Mouse (Mus musculus) hindbrain, embryonic 15.5 days (tissue): Measurements from ENCODE around the gene Syna. TPM values are rescaled to one million over a fixed set of nuclear protein-coding genes. Genes with fewer than 3 reads are reported as not detected.
A peak's percentile ranks its signal among the peaks of the same experiment; 100 is the strongest.

Experiments used
- ATAC-seq: fragments of 200-750 bp; cut with Nextera tagmentation; 2 replicates; pipeline ENCODE4 v1.8.0; 2017; ENCODE audit warnings: low read depth, moderate number of reproducible peaks, moderate TSS enrichment; ENCODE audit not compliant: low FRiP score
- H3K27ac ChIP-seq: fragments of 300-500 bp; sonication (generic); replicated peaks from 2 replicates; pipeline ENCODE4 v1.5.1; 2015; ENCODE audit warnings: mild to moderate bottlenecking, inconsistent platforms
- H3K27me3 ChIP-seq: fragments of 300-500 bp; sonication (generic); 2 replicates; pipeline ENCODE4 v1.6.1; 2015; ENCODE audit warnings: control low read depth, inconsistent platforms
- H3K36me3 ChIP-seq: fragments of 300-500 bp; sonication (generic); 2 replicates; pipeline ENCODE4 v1.6.1; 2015; ENCODE audit warnings: control low read depth, inconsistent platforms
- H3K4me1 ChIP-seq: fragments of 300-500 bp; sonication (generic); replicated peaks from 2 replicates; pipeline ENCODE4 v1.6.1; 2015; ENCODE audit warnings: control low read depth, inconsistent platforms
- H3K4me2 ChIP-seq: fragments of 300-500 bp; sonication (generic); 2 replicates; pipeline ENCODE4 v1.6.1; 2015; ENCODE audit warnings: moderate library complexity, mild to moderate bottlenecking, inconsistent platforms
- H3K4me3 ChIP-seq: fragments of 300-500 bp; sonication (generic); 2 replicates; pipeline ENCODE4 v1.5.1; 2015; ENCODE audit warnings: mild to moderate bottlenecking, inconsistent platforms
- H3K9ac ChIP-seq: fragments of 300-500 bp; sonication (generic); 2 replicates; pipeline ENCODE4 v1.6.1; 2015; ENCODE audit warnings: inconsistent platforms
- H3K9me3 ChIP-seq: fragments of 300-500 bp; sonication (generic); 2 replicates; pipeline ENCODE4 v1.6.1; 2016; ENCODE audit warnings: control low read depth, inconsistent platforms
- WGBS: fragments of 180-500 bp; shearing (Covaris S2); methylation state at CpG from one replicate; pipeline ENCODE4 v1.1.7; 2015; 5-methylcytosine and 5-hydroxymethylcytosine counted together
- polyA plus RNA-seq: library from polyadenylated mRNA; unstranded; fragments of >200 nt; fragmentation: Nextera tagmentation; extraction: Ambion mirVana; gene quantifications from 2 replicates; pipeline ENCODE4 v1.2.1, GENCODE M21; 2015

Gene Syna
- polyA plus RNA-seq, 1 experiment from 2014 or later, result 0.88 TPM

DNA sequence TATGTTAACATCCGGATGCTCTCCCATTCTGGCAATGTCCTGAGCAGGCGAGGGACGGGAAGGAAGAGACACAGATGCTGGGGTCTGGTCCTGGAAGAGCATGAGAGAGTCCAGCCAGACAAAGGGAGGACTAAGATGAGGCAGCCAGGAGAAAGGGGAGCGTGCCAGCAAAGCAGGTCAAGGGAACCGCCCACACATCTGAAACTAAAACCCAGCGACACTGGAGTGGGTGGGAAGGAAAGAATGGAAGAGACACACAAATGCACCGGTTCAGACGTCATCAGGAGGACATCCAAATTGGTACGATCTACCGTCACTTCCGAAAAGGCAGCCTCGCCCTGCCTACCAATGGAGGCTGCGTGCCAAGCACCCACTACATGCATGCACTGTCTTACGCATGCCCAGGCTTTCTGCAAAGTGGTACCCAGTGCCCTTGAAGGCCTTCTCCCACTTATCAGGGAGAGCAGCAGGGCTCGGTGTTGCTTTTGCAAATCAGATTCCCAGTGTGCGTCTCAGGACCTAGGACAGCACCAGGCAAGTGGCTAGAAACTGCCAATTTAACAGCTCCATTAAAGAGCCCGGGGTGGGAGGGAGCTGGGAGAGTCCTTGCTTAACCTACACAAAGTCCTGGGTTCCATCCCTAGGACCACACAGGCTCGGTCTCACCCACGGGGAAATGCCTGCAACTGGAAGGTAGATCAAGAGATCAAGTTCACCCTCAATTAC lies 15.3 kb downstream of the Syna start:
- 55% methylated on average over 19 of the region's 19 CpGs for WGBS
- Histone ChIP-seq H3K9ac (no peak overlapping the region), H3K27me3 (no peaks in the 10 kb centered on the region), H3K4me1 (peaks cover 75% of the 10 kb centered on the region), H3K36me3 (no peaks in the 10 kb centered on the region), H3K27ac (no peak overlapping the region), H3K4me3 (no peak overlapping the region), H3K4me2 (no peak overlapping the region), H3K9me3 (no peaks in the 10 kb centered on the region)
- no peak for ATAC-seq

DNA sequence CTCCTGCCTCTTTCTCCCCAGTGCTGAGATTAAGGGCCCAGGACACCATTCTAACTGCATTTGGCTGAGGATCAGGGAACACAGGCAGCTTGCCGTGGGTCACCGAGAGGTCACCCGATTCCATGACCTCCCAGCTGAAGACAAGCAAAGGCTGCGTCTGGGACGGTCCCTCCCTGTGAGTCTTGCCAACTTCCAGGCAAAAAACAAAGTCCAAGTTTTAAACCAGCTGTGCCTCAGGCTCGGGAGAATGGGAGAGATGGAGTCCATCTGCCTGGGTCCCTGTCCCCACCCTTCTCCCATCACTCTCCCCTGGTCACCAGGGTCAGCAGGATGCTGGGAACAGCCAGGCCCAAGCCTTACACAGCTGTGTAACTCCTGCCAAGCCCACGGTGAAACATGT lies 18.3 kb downstream of the Syna start:
- H3K4me3 ChIP-seq, result no peak overlapping the region
- no peaks in the 10 kb centered on the region for H3K9me3 ChIP-seq
- no peak overlapping the region for H3K9ac ChIP-seq
- H3K27me3 ChIP-seq, result no peaks in the 10 kb centered on the region
- peaks cover 51% of the 10 kb centered on the region for H3K4me1 ChIP-seq
- no peak overlapping the region for H3K4me2 ChIP-seq
- ATAC-seq, result no peak
- H3K36me3 ChIP-seq, result peaks cover 9% of the 10 kb centered on the region; the same call in 1 of the 2 replicates
- WGBS, result 29% methylated on average over 7 of the region's 7 CpGs
- 0 out of 2 replicates have a peak overlapping the region, but pooled peaks have one; percentile 13 for H3K27ac ChIP-seq

DNA sequence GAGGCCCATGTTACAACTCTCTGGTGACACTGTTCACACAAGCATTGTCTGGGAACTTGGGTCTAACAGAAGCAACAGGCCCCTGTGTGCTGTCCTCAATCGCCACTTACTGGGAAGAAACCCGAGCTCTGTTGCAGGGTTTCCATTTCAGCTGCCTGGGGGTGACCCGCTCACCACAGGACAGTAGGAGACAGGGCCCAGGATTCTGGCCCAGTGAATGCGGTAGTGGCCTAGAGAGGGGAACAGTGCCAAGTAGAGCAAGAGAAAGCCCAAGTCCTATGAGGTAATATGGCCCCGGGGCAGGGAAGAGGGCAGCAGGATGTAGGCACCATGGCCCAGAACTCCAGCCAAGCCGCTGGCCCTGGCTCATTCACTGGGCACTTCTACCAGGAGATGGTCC lies 19.1 kb downstream of the Syna start:
- H3K27ac ChIP-seq, result peak overlapping the region; percentile 27
- H3K4me3 ChIP-seq, result no peak overlapping the region
- no peak for ATAC-seq
- no peaks in the 10 kb centered on the region for H3K9me3 ChIP-seq
- no peak overlapping the region for H3K4me2 ChIP-seq
- H3K4me1 ChIP-seq, result peaks cover 45% of the 10 kb centered on the region
- H3K9ac ChIP-seq, result no peak overlapping the region
- H3K27me3 ChIP-seq, result no peaks in the 10 kb centered on the region
- WGBS, result 82% methylated on average over 6 of the region's 6 CpGs
- H3K36me3 ChIP-seq, result peaks cover 9% of the 10 kb centered on the region; the same call in 1 of the 2 replicates

DNA sequence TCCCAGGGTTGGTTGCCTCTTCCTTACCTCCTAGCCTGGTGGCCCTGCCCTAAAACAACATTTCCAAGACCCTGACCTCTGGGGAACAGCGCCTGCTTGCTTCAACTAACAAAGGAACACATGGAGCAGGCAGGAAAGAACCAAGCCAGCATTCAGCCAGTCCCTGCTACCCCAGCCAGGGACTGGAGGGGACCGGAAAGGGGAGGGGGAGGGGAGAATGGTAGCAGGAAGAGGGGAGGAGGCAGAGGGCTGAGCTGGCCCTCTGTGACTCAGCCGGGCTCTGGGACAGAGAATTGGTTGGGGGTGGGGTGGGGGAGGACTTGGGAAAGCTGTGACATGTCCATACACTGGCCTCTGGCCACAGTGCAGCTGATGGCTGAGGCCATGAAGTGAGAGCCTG lies 20.1 kb downstream of the Syna start:
- Histone ChIP-seq H3K9me3 (no peaks in the 10 kb centered on the region), H3K36me3 (peaks cover 15% of the 10 kb centered on the region), H3K27ac (peak overlapping the region; percentile 74), H3K27me3 (no peaks in the 10 kb centered on the region), H3K4me3 (no peak overlapping the region), H3K4me1 (peaks cover 43% of the 10 kb centered on the region), H3K9ac (no peak overlapping the region), H3K4me2 (no peak overlapping the region)
- ATAC-seq, result peak; percentile 80
- WGBS, result 7% methylated on average over 3 of the region's 3 CpGs

DNA sequence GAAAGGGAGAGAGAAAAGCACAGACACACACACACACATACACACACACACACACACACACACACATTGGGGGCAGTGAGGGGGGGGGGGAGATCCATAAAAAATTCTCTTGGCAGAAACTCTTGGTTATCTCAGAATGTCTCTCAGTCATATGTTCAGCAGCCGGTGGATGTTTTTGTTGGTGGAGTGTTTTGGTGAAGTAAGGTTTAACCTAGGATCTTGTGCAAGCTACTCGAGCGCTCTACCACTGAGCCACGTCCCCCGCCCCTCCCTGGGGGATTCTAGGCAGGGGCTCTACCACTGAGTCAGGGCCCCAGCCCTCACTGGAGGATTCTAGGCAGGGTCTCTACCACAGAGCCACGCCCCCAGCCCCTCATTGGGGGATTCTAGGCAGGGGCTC lies 23.9 kb downstream of the Syna start:
- peaks cover 45% of the 10 kb centered on the region for H3K36me3 ChIP-seq

DNA sequence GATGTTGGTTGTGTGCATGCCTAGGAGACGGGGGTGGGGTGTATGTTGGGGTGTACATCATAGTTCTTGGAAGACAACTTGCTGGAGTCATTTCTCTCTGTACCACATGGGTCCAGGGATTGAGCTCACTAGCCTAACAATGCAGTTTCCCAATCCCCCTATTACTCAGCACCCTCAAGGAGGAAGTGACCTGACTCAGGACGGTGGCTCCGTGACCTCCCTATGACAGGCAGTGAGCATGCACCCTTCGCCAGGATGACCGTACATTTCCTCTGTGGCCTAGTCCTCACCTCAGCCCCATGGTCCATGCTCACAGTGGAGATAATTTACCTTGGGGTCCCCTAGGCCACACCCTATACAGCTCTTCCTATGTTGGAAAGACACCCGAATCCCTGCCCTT lies 27.6 kb downstream of the Syna start:
- peaks cover 36% of the 10 kb centered on the region for H3K36me3 ChIP-seq
- H3K27me3 ChIP-seq, result no peaks in the 10 kb centered on the region
- 95% methylated on average over 6 of the region's 6 CpGs for WGBS
- H3K27ac ChIP-seq, result no peak overlapping the region; the same call in 1 of the 2 replicates
- no peak overlapping the region for H3K4me3 ChIP-seq
- no peaks in the 10 kb centered on the region for H3K9me3 ChIP-seq
- no peak overlapping the region for H3K9ac ChIP-seq
- peaks cover 20% of the 10 kb centered on the region for H3K4me1 ChIP-seq
- ATAC-seq, result no peak
- H3K4me2 ChIP-seq, result no peak overlapping the region

More for the DNA sequence above, 23.9 kb downstream of the Syna start:
- H3K9ac ChIP-seq, result no peak overlapping the region
- H3K4me1 ChIP-seq, result peaks cover 21% of the 10 kb centered on the region
- H3K4me2 ChIP-seq, result no peak overlapping the region
- no peaks in the 10 kb centered on the region for H3K9me3 ChIP-seq
- WGBS, result 90% methylated on average over 6 of the region's 6 CpGs
- H3K27ac ChIP-seq, result no peak overlapping the region
- no peaks in the 10 kb centered on the region for H3K27me3 ChIP-seq
- H3K4me3 ChIP-seq, result no peak overlapping the region
- ATAC-seq, result no peak

DNA sequence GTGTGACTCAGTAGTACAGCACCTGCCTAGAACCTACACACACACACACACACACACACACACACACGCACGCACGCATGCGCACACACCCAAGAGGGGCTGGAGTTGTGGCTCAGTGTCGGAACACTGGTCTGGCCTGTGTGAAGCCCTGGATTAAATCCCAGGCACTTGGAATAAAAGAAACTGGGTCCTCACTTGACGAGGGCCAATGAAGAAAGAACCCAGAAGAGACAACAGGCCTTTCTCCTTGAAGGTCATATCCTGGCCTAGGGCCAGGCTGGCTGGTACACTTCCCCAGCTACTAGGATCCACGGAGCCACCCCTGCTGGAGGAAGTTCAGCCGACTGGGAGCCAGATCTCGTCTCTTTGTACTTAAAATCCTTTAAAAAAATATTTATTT lies 28.4 kb downstream of the Syna start:
- Histone ChIP-seq H3K27ac (peak overlapping the region; percentile 78), H3K27me3 (no peaks in the 10 kb centered on the region), H3K4me1 (peaks cover 20% of the 10 kb centered on the region), H3K36me3 (peaks cover 36% of the 10 kb centered on the region), H3K4me3 (no peak overlapping the region), H3K9ac (no peak overlapping the region), H3K9me3 (no peaks in the 10 kb centered on the region), H3K4me2 (no peak overlapping the region)
- peak; percentile 39; the same call in 1 of the 2 replicates for ATAC-seq
- WGBS, result 72% methylated on average over 9 of the region's 9 CpGs

DNA sequence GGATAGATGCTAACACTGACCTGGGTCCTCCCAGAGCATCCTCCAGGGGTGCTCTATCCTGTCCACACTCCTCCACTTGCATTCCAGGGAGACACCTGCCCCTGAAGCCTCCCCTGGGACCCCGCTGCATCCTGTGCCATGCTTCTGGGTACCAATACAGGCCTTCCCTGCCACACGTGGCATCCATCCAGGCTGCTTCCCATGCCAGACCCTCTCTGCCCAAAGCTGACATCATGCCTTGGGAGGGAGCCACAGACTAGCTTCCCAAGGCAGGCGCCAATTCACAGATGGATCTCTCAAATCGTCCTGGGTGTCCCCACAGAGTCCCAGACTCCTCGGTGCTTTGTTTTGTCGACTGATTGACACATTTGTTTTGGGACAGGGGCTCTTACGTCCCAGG lies 29.1 kb downstream of the Syna start:
- Histone ChIP-seq H3K27me3 (no peaks in the 10 kb centered on the region), H3K9ac (no peak overlapping the region), H3K9me3 (no peaks in the 10 kb centered on the region), H3K4me3 (no peak overlapping the region), H3K4me1 (peaks cover 20% of the 10 kb centered on the region), H3K36me3 (peaks cover 36% of the 10 kb centered on the region), H3K4me2 (no peak overlapping the region), H3K27ac (peak overlapping the region; percentile 78)
- WGBS, result 43% methylated on average over 7 of the region's 7 CpGs
- ATAC-seq, result peak; percentile 68

DNA sequence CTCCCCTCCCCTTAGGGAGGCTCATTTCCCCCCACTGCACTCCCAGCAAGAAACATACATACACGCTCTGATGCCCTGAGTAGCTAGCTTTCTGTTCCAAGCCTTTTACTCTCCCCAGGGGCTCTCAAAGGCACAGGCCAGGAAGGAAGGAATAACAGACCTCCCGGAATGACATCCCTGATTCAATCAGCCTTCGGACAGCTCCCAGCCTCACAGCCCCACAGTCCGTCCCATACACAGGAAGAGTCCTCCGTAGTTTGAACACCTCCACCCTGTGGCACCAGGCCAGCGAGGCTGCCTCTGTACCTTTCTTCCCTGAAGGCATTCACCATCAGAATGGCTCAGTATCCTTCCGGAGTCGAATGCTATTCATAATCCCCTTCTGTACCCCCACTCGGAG lies 31.5 kb downstream of the Syna start:
- H3K27me3 ChIP-seq, result no peaks in the 10 kb centered on the region
- WGBS, result 22% methylated on average over 9 of the region's 9 CpGs
- H3K4me1 ChIP-seq, result peaks cover 20% of the 10 kb centered on the region
- H3K36me3 ChIP-seq, result peaks cover 16% of the 10 kb centered on the region
- no peaks in the 10 kb centered on the region for H3K9me3 ChIP-seq
- 0 out of 2 replicates have a peak overlapping the region, but pooled peaks have one; percentile 12 for H3K9ac ChIP-seq
- H3K4me2 ChIP-seq, result no peak overlapping the region
- H3K27ac ChIP-seq, result peak overlapping the region; percentile 35
- H3K4me3 ChIP-seq, result no peak overlapping the region
- no peak for ATAC-seq

DNA sequence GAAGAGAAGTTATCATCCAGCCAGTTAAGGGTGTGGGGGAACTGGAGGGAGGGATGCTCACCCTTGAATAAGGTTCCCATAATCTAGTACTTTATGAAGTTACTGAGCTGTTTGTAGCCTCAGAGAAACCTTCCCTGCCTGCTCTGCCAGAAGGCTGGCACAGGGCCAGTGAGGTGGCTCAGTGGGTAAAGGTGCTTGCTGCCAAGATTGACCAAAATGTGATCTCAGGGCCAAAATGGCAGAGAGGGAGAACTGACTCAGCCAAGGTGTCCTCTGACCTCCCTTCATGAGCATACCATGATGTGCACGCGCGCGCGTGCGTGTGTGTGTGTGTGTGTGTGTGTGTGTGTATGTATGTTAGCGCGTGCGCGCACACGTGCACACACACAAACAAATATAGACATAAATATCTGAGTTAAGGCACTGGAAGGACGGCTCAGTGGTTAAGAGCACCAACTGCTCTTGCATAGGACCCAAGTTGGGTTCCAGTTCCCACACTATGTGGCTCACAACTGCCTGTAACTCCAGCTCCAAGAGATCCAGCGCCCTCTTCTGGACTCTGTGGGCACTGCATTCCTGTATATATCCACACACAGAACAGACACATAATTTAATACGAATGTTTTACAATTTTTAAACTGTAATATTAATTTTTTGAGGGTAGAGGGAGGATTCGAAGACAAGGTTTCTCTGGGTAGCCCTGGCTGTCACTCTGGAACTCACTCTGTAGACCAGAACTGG lies 33.8 kb downstream of the Syna start:
- no peaks in the 10 kb centered on the region for H3K27me3 ChIP-seq
- peaks cover 18% of the 10 kb centered on the region for H3K4me1 ChIP-seq
- H3K9me3 ChIP-seq, result no peaks in the 10 kb centered on the region
- ATAC-seq, result no peak
- WGBS, result 93% methylated on average over 15 of the region's 15 CpGs
- peaks cover 20% of the 10 kb centered on the region for H3K36me3 ChIP-seq
- H3K27ac ChIP-seq, result no peak overlapping the region
- no peak overlapping the region for H3K4me3 ChIP-seq
- no peak overlapping the region for H3K4me2 ChIP-seq
- no peak overlapping the region for H3K9ac ChIP-seq

DNA sequence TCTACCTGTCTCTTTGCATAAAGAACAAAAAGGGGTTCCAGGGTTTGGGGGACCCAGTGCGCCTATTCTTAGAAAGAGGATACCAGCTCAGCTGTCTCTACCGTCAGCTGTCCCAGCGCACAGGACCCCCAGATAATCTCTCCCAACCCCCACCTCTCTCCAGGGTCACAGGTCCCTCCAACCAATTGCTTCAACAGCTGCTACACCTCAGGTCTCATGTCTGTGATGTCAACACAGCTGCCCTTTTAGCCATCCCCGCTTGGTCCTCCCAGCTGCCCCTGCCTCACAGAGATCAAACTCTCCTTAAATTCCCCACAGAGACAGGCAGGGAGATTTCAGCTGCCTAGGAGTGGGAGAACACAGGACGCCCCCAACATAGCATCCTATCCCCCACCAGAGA lies 36.2 kb downstream of the Syna start:
- H3K36me3 ChIP-seq, result peaks cover 33% of the 10 kb centered on the region
- no peaks in the 10 kb centered on the region for H3K9me3 ChIP-seq
- H3K27ac ChIP-seq, result no peak overlapping the region
- no peak overlapping the region for H3K4me2 ChIP-seq
- ATAC-seq, result no peak
- H3K4me1 ChIP-seq, result peaks cover 9% of the 10 kb centered on the region
- H3K27me3 ChIP-seq, result no peaks in the 10 kb centered on the region
- no peak overlapping the region for H3K4me3 ChIP-seq
- WGBS, result 87% methylated on average over 5 of the region's 5 CpGs
- no peak overlapping the region for H3K9ac ChIP-seq

DNA sequence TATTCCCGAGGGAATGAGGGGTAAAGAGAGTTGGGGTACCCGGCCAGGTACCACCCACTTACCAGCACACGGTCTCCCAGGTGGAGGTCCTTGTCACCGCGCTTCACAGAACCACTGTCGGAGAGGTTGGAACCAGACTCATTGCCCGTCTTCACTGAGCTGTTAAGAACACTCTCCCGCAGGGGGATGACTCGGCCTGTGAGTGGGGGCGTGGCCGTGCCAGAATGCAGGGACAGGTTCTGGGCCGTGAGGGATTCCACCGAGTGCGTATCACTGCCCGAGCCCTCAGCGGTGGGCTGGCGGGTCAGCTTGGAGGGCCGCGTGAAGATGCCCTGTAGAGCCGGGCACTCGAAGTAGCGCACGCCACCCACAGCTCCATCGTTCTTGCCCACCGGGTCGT lies 37.4 kb downstream of the Syna start:
- Histone ChIP-seq H3K4me3 (no peak overlapping the region), H3K27me3 (no peaks in the 10 kb centered on the region), H3K4me2 (no peak overlapping the region), H3K9me3 (no peaks in the 10 kb centered on the region), H3K27ac (no peak overlapping the region), H3K9ac (no peak overlapping the region), H3K36me3 (peaks cover 41% of the 10 kb centered on the region), H3K4me1 (no peaks in the 10 kb centered on the region)
- WGBS, result 91% methylated on average over 26 of the region's 26 CpGs
- no peak for ATAC-seq
